Mouse (Mus musculus): ENCODE measurements around the gene Atcay.

GRCm38 (mm10) chr10:81240876-81241275 lies 10.2 kb upstream of the Atcay start:
- TF ChIP-seq CTCF (IDR thresholded peaks at IDR 0.05; ENCODE audit: insufficient read depth, low read depth, low read length) = peak; percentile 55
- TF ChIP-seq POLR2A (IDR thresholded peaks at IDR 0.05; ENCODE audit: insufficient read depth, low read depth, low read length) = no peak
